12 mouse cellular contexts compared by ENCODE assay signal in the genomic region with DNA sequence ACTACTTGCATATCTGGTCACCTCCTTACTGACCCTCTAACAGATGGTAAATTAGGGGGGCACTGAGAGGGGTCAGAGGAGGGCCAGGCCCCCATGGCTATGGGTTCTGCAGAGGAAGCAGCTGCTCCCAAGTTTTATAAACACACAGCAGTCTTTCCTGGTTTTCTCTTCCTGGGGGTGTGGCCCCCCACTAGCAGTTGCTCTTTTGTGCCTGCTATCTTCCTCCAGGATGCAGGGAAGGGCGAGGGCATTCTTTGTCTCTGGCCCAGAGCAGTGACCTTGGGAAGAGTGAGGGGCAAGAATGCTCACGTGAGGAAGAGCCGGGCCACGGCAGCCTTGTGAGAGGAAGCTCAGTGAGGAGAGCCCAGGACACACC.
DNase-seq lines count a peak whose midpoint lies in the region; ATAC-seq lines count a peak whose summit lies in the region.
"Had no signal": no experiment of that assay in that cellular context is flagged by ENCODE, and none has a peak within 500 bp of the region (broad histone marks: within the 10 kb centered on the region; RNA-seq: fewer than 3 reads in every experiment).

No protein-coding gene starts in this region.

- 41% methylated on average over 4 of the region's 4 CpGs for WGBS in hindbrain, embryonic 10.5 days
- 37% methylated on average over 4 of the region's 4 CpGs for WGBS in hindbrain, embryonic 12.5 days
- 16% methylated on average over 4 of the region's 4 CpGs for WGBS in intestine, embryonic 16.5 days
- whole genome bisulfite sequencing in lung, embryonic 16.5 days, result 34% methylated on average over 4 of the region's 4 CpGs

- DNase-seq in hindbrain, embryonic 10.5 days (ENCODE audit: low spot score), result peak; percentile 12
- peak; percentile 45 for DNase-seq in adrenal gland, postnatal 25 days
- no peak for DNase-seq in layer of hippocampus, postnatal 14 days (ENCODE audit: low spot score in 2 of 2)
- DNase-seq in thymus, adult 18-20 months, result no peak
- DNase-seq: right cerebral cortex, postnatal 4 days; thymus, postnatal 4 days had no signal

- no peaks in the 10 kb centered on the region for H3K27me3 ChIP-seq in hindbrain, embryonic 10.5 days (ENCODE audit: insufficient read depth, poor library complexity, severe bottlenecking)
- H3K27me3 ChIP-seq in hindbrain, embryonic 12.5 days, result no peaks in the 10 kb centered on the region
- no peaks in the 10 kb centered on the region for H3K27me3 ChIP-seq in intestine, embryonic 16.5 days (replicated peaks; ENCODE audit: control insufficient read depth, insufficient read depth, low read length)
- H3K27me3 ChIP-seq in lung, embryonic 16.5 days (ENCODE audit: control insufficient read depth, insufficient read depth, low read depth, low read length), result no peaks in the 10 kb centered on the region

- ATAC-seq in hindbrain, embryonic 12.5 days (ENCODE audit: low FRiP score), result no peak
- ATAC-seq in intestine, embryonic 16.5 days, result peak; percentile 61
- peak; percentile 78 for ATAC-seq in lung, embryonic 16.5 days (ENCODE audit: low read depth)
- ATAC-seq in megakaryocyte, adult 5-6 weeks (ENCODE audit: poor library complexity, severe bottlenecking), result no peak
- ATAC-seq: CD4-positive, CD25-positive, alpha-beta regulatory T cell, adult 4 months had no signal

- peaks cover 100% of the 10 kb centered on the region for H3K36me3 ChIP-seq in hindbrain, embryonic 10.5 days
- H3K36me3 ChIP-seq in hindbrain, embryonic 12.5 days, result peaks cover 71% of the 10 kb centered on the region
- peaks cover 15% of the 10 kb centered on the region; the same call in 1 of the 2 replicates for H3K36me3 ChIP-seq in intestine, embryonic 16.5 days (ENCODE audit: control insufficient read depth, insufficient read depth, low read length)
- H3K36me3 ChIP-seq in lung, embryonic 16.5 days (ENCODE audit: control insufficient read depth, insufficient read depth, low read length), result peaks cover 29% of the 10 kb centered on the region

- no peak overlapping the region for H3K9ac ChIP-seq in hindbrain, embryonic 12.5 days
- H3K9ac ChIP-seq in intestine, embryonic 16.5 days (ENCODE audit: low read depth, low read length), result no peak overlapping the region
- no peak overlapping the region for H3K9ac ChIP-seq in lung, embryonic 16.5 days (ENCODE audit: low read length)

- H3K9me3 ChIP-seq in hindbrain, embryonic 10.5 days, result no peaks in the 10 kb centered on the region
- no peaks in the 10 kb centered on the region for H3K9me3 ChIP-seq in hindbrain, embryonic 12.5 days (replicated peaks)
- H3K9me3 ChIP-seq in intestine, embryonic 16.5 days (ENCODE audit: control insufficient read depth, low read length), result no peaks in the 10 kb centered on the region
- no peaks in the 10 kb centered on the region for H3K9me3 ChIP-seq in lung, embryonic 16.5 days (ENCODE audit: control insufficient read depth, low read length)

- peaks cover 21% of the 10 kb centered on the region for H3K4me1 ChIP-seq in hindbrain, embryonic 10.5 days (replicated peaks)
- H3K4me1 ChIP-seq in hindbrain, embryonic 12.5 days, result peaks cover 6% of the 10 kb centered on the region; the same call in 1 of the 2 replicates
- peaks cover 14% of the 10 kb centered on the region for H3K4me1 ChIP-seq in intestine, embryonic 16.5 days (ENCODE audit: control insufficient read depth, insufficient read depth, low read length)
- H3K4me1 ChIP-seq in lung, embryonic 16.5 days (replicated peaks; ENCODE audit: control insufficient read depth, insufficient read depth, low read length), result peaks cover 14% of the 10 kb centered on the region

- H3K27ac ChIP-seq in hindbrain, embryonic 10.5 days, result peak overlapping the region; percentile 31
- H3K27ac ChIP-seq in hindbrain, embryonic 12.5 days, result no peak overlapping the region
- peak overlapping the region; percentile 29 for H3K27ac ChIP-seq in intestine, embryonic 16.5 days (ENCODE audit: low read length)
- peak overlapping the region; percentile 38; the same call in 1 of the 2 replicates for H3K27ac ChIP-seq in lung, embryonic 16.5 days (ENCODE audit: low read length)
- H3K27ac ChIP-seq: macrophage had no signal

- no peak overlapping the region for H3K4me3 ChIP-seq in hindbrain, embryonic 10.5 days
- H3K4me3 ChIP-seq in hindbrain, embryonic 12.5 days, result no peak overlapping the region
- no peak overlapping the region for H3K4me3 ChIP-seq in intestine, embryonic 16.5 days (ENCODE audit: low read length)
- H3K4me3 ChIP-seq in lung, embryonic 16.5 days (ENCODE audit: low read length), result no peak overlapping the region

- H3K4me2 ChIP-seq in hindbrain, embryonic 12.5 days (replicated peaks), result no peak overlapping the region
- no peak overlapping the region for H3K4me2 ChIP-seq in intestine, embryonic 16.5 days (ENCODE audit: low read depth, low read length)
- no peak overlapping the region for H3K4me2 ChIP-seq in lung, embryonic 16.5 days (ENCODE audit: low read depth, low read length)

Comparison
In these comparisons a context has a peak if more than half of its experiments do, and no peak if none do; other contexts are left out.
1. DNase-seq: peak in hindbrain, embryonic 10.5 days (single experiment) and adrenal gland, postnatal 25 days (single experiment); none in layer of hippocampus, postnatal 14 days (0 of 2) and thymus, adult 18-20 months (0 of 2).
2. ATAC-seq: peak in intestine, embryonic 16.5 days (single experiment) and lung, embryonic 16.5 days (single experiment); none in hindbrain, embryonic 12.5 days (single experiment) and megakaryocyte, adult 5-6 weeks (single experiment).